Mouse (Mus musculus) forebrain, embryonic 11.5 days (tissue): ENCODE results near the gene March8. TPM values are rescaled to one million over a fixed set of nuclear protein-coding genes. Genes with fewer than 3 reads are reported as not detected.

Experiments
- ATAC-seq: fragments of 200-750 bp; cut with Nextera tagmentation; replicated peaks from 2 replicates; pipeline ENCODE4 v1.8.0; 2017; ENCODE audit warnings: moderate TSS enrichment; ENCODE audit not compliant: low FRiP score
- DNase-seq: peaks from one replicate; pipeline ENCODE4 v3.0.0-alpha.2; 2017; ENCODE audit warnings: low spot score
- H3K27ac ChIP-seq: fragments of 300-500 bp; sonication (generic); 2 replicates; pipeline ENCODE4 v1.5.1; 2014; ENCODE audit warnings: low read depth, low read length
- H3K27me3 ChIP-seq: fragments of 300-500 bp; sonication (generic); 2 replicates; pipeline ENCODE4 v1.6.1; 2014; ENCODE audit warnings: mild to moderate bottlenecking, low read length, mixed read lengths; ENCODE audit not compliant: control insufficient read depth, insufficient read depth
- H3K36me3 ChIP-seq: fragments of 300-500 bp; sonication (generic); 2 replicates; pipeline ENCODE4 v1.6.1; 2014; ENCODE audit warnings: mild to moderate bottlenecking, low read length, moderate library complexity, mixed read lengths; ENCODE audit not compliant: control insufficient read depth, insufficient read depth
- H3K4me1 ChIP-seq: fragments of 300-500 bp; sonication (generic); replicated peaks from 2 replicates; pipeline ENCODE4 v1.6.1; 2014; ENCODE audit warnings: low read length, mixed read lengths; ENCODE audit not compliant: control insufficient read depth, insufficient read depth
- H3K4me2 ChIP-seq: fragments of 300-500 bp; sonication (generic); 2 replicates; pipeline ENCODE4 v1.6.1; 2014; ENCODE audit warnings: low read depth, mild to moderate bottlenecking, low read length, moderate library complexity, mixed read lengths; ENCODE audit not compliant: severe bottlenecking
- H3K4me3 ChIP-seq: fragments of 300-500 bp; sonication (generic); 2 replicates; pipeline ENCODE4 v1.5.1; 2014; ENCODE audit warnings: low read depth, low read length
- H3K9ac ChIP-seq: fragments of 300-500 bp; sonication (generic); 2 replicates; pipeline ENCODE4 v1.6.1; 2014; ENCODE audit warnings: low read length
- H3K9me3 ChIP-seq: fragments of 300-500 bp; sonication (generic); 2 replicates; pipeline ENCODE4 v1.6.1; 2016; ENCODE audit warnings: low read length, mixed read lengths; ENCODE audit not compliant: control insufficient read depth
- WGBS: fragments of 180-500 bp; shearing (Covaris S2); extraction: QIAGEN DNeasy Blood & Tissue Kit; methylation state at CpG from one replicate; pipeline ENCODE4 v1.1.7; 2014; 5-methylcytosine and 5-hydroxymethylcytosine counted together
- polyA plus RNA-seq: library from polyadenylated mRNA; unstranded; fragments of >200 nt; fragmentation: Nextera tagmentation; extraction: Ambion mirVana; gene quantifications from 2 replicates; pipeline ENCODE4 v1.2.1, GENCODE M21; 2014

The March8 gene
- polyA plus RNA-seq, 1 experiment from 2014 or later: 35.8 TPM

GRCm38 (mm10) chr6:116394916-116395648 lies 57.3 kb downstream of the March8 start:
- WGBS: 78% methylated on average over 2 of the region's 2 CpGs
- H3K4me3 ChIP-seq: no peak overlapping the region
- no peak overlapping the region for H3K4me2 ChIP-seq
- H3K9me3 ChIP-seq: no peaks in the 10 kb centered on the region
- no peaks in the 10 kb centered on the region for H3K27me3 ChIP-seq
- DNase-seq: no peak
- H3K9ac ChIP-seq: no peak overlapping the region
- 0 out of 2 replicates have a peak, but pooled peaks cover 3% of the 10 kb centered on the region for H3K4me1 ChIP-seq
- H3K27ac ChIP-seq: no peak overlapping the region
- ATAC-seq: no peak
- no peaks in the 10 kb centered on the region for H3K36me3 ChIP-seq

- Histone ChIP-seq H3K36me3 (no peaks in the 10 kb centered on the region), H3K4me3 (no peak overlapping the region), H3K9ac (no peak overlapping the region), H3K27ac (peak overlapping the region; percentile 42; the same call in 1 of the 2 replicates), H3K4me1 (0 out of 2 replicates have a peak, but pooled peaks cover 3% of the 10 kb centered on the region), H3K4me2 (no peak overlapping the region), H3K9me3 (no peaks in the 10 kb centered on the region), H3K27me3 (no peaks in the 10 kb centered on the region)
- ATAC-seq: peak; percentile 95
- WGBS: 18% methylated on average over 6 of the region's 6 CpGs
- no peak for DNase-seq
These were observed 59.8 kb downstream of the March8 start for GRCm38 (mm10) chr6:116397621-116398020.

GRCm38 (mm10) chr6:116398136-116398535 lies 60.3 kb downstream of the March8 start:
- H3K9me3 ChIP-seq: no peaks in the 10 kb centered on the region
- 45% methylated on average over 2 of the region's 2 CpGs for WGBS
- H3K4me2 ChIP-seq: no peak overlapping the region
- H3K4me1 ChIP-seq: 0 out of 2 replicates have a peak, but pooled peaks cover 3% of the 10 kb centered on the region
- no peak overlapping the region for H3K4me3 ChIP-seq
- DNase-seq (no peak), ATAC-seq (peak; percentile 29; the same call in 1 of the 2 replicates)
- no peaks in the 10 kb centered on the region for H3K36me3 ChIP-seq
- peak overlapping the region; percentile 42; the same call in 1 of the 2 replicates for H3K27ac ChIP-seq
- no peaks in the 10 kb centered on the region for H3K27me3 ChIP-seq
- no peak overlapping the region for H3K9ac ChIP-seq

- H3K9ac ChIP-seq: no peak overlapping the region
- H3K4me3 ChIP-seq: no peak overlapping the region
- H3K36me3 ChIP-seq: no peaks in the 10 kb centered on the region
- no peak for ATAC-seq
- no peaks in the 10 kb centered on the region for H3K9me3 ChIP-seq
- H3K27ac ChIP-seq: no peak overlapping the region
- 94% methylated on average over 12 of the region's 12 CpGs for WGBS
- 0 out of 2 replicates have a peak, but pooled peaks cover 3% of the 10 kb centered on the region for H3K4me1 ChIP-seq
- H3K27me3 ChIP-seq: no peaks in the 10 kb centered on the region
- no peak for DNase-seq
- H3K4me2 ChIP-seq: no peak overlapping the region
These were observed 64.1 kb downstream of the March8 start for GRCm38 (mm10) chr6:116401746-116402423.

- H3K27ac ChIP-seq: no peak overlapping the region
- no peak overlapping the region for H3K4me2 ChIP-seq
- no peak overlapping the region for H3K9ac ChIP-seq
- DNase-seq: no peak
- H3K9me3 ChIP-seq: no peaks in the 10 kb centered on the region
- whole genome bisulfite sequencing: 95% methylated on average over 3 of the region's 3 CpGs
- 0 out of 2 replicates have a peak, but pooled peaks cover 3% of the 10 kb centered on the region for H3K4me1 ChIP-seq
- no peak for ATAC-seq
- no peaks in the 10 kb centered on the region for H3K36me3 ChIP-seq
- H3K27me3 ChIP-seq: no peaks in the 10 kb centered on the region
- H3K4me3 ChIP-seq: no peak overlapping the region
These were observed 64.6 kb downstream of the March8 start for GRCm38 (mm10) chr6:116402426-116402825.

GRCm38 (mm10) chr6:116405243-116405642 lies 67.4 kb downstream of the March8 start:
- Histone ChIP-seq H3K4me1 (no peaks in the 10 kb centered on the region), H3K9ac (no peak overlapping the region), H3K27ac (no peak overlapping the region), H3K4me2 (no peak overlapping the region), H3K9me3 (no peaks in the 10 kb centered on the region), H3K4me3 (no peak overlapping the region), H3K27me3 (no peaks in the 10 kb centered on the region), H3K36me3 (no peaks in the 10 kb centered on the region)
- 48% methylated on average over 9 of the region's 9 CpGs for WGBS
- DNase-seq (no peak), ATAC-seq (peak; percentile 37; the same call in 1 of the 2 replicates)

- 88% methylated on average over 5 of the region's 5 CpGs for WGBS
- Histone ChIP-seq H3K4me3 (no peak overlapping the region), H3K27me3 (no peaks in the 10 kb centered on the region), H3K27ac (no peak overlapping the region), H3K9ac (no peak overlapping the region), H3K4me2 (no peak overlapping the region), H3K9me3 (no peaks in the 10 kb centered on the region), H3K4me1 (no peaks in the 10 kb centered on the region), H3K36me3 (no peaks in the 10 kb centered on the region)
- DNase-seq: no peak
- ATAC-seq: 0 out of 2 replicates have a peak, but pooled peaks have one; percentile 31
These were observed 67.9 kb downstream of the March8 start for GRCm38 (mm10) chr6:116405715-116406114.

GRCm38 (mm10) chr6:116406152-116406551 lies 68.3 kb downstream of the March8 start:
- Histone ChIP-seq H3K9ac (no peak overlapping the region), H3K4me3 (no peak overlapping the region), H3K4me1 (no peaks in the 10 kb centered on the region), H3K27me3 (no peaks in the 10 kb centered on the region), H3K36me3 (no peaks in the 10 kb centered on the region), H3K27ac (no peak overlapping the region), H3K4me2 (no peak overlapping the region), H3K9me3 (no peaks in the 10 kb centered on the region)
- no peak for DNase-seq
- 88% methylated on average over 2 of the region's 2 CpGs for WGBS
- no peak for ATAC-seq
